ENCODE assay signal across 27 mouse cellular contexts in the genomic region with DNA sequence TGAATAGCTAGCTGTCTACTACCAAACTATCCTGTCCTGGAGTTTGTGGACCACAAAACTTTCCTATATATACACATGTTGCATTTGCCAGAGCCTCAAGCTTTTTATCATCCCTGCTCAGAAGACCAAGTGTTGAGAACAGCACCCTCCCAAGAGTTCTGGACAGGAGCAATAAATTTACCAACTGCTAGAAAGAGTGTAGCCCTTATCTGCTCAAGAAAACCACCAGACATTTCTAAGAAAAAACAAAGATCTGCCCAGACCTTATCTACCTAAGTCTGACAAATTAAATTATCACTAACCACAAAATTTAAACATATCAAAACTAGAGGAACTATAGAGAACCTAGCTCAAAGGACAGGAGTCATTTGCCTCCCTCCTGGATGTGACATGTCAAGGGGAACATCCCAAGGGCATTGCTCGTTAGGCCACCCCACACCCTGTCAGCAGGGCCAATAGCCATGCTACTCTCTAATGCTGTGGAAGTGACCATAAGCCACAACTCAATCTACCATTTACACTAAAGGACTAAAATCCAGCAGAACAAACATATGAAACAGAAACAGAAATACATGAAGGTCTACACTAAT.
DNase-seq lines count a peak whose midpoint lies in the region; ATAC-seq and TF ChIP-seq lines count a peak whose summit lies in the region.
"Had no signal": no experiment of that assay in that cellular context is flagged by ENCODE, and none has a peak within 500 bp of the region (broad histone marks: within the 10 kb centered on the region; RNA-seq: fewer than 3 reads in every experiment).

No protein-coding gene starts in this region.

- H3K9me3 ChIP-seq in G1E (replicated peaks), result no peaks in the 10 kb centered on the region
- no peaks in the 10 kb centered on the region for H3K9me3 ChIP-seq in liver, embryonic 12.5 days (replicated peaks)
- H3K9me3 ChIP-seq: embryonic facial prominence, embryonic 15.5 days; forebrain, embryonic 10.5 days; heart, embryonic 15.5 days; limb, embryonic 12.5 days; megakaryocyte, embryonic 14.5 days; stomach, embryonic 15.5 days had no signal

- peak; percentile 91 for ATAC-seq in G1E (ENCODE audit: extremely low read depth, insufficient number of reproducible peaks, low FRiP score, poor library complexity, severe bottlenecking)
- ATAC-seq in liver, embryonic 12.5 days, result peak; percentile 90
- peak; percentile 85 for ATAC-seq in megakaryocyte progenitor cell, adult 5-6 weeks (replicated peaks; ENCODE audit: poor library complexity)
- ATAC-seq: CD4-positive, CD25-positive, alpha-beta regulatory T cell, adult 4 months; midbrain, embryonic 16.5 days had no signal

- H3K27me3 ChIP-seq in G1E (ENCODE audit: insufficient read depth, low read length), result no peaks in the 10 kb centered on the region
- no peaks in the 10 kb centered on the region for H3K27me3 ChIP-seq in liver, embryonic 12.5 days (replicated peaks)
- H3K27me3 ChIP-seq: embryonic facial prominence, embryonic 15.5 days; heart, embryonic 15.5 days; limb, embryonic 12.5 days; megakaryocyte, embryonic 14.5 days; stomach, embryonic 15.5 days had no signal

- H3K36me3 ChIP-seq in G1E (replicated peaks), result peaks cover 9% of the 10 kb centered on the region
- H3K36me3 ChIP-seq in liver, embryonic 12.5 days, result no peaks in the 10 kb centered on the region
- H3K36me3 ChIP-seq: embryonic facial prominence, embryonic 15.5 days; forebrain, embryonic 10.5 days; heart, embryonic 15.5 days; limb, embryonic 12.5 days; stomach, embryonic 15.5 days had no signal

- no peak for TF ChIP-seq CTCF in G1E (IDR thresholded peaks at IDR 0.05; ENCODE audit: low read depth, low read length)

- peaks cover 64% of the 10 kb centered on the region for H3K4me1 ChIP-seq in G1E (ENCODE audit: insufficient read depth, low read depth, low read length)
- H3K4me1 ChIP-seq in liver, embryonic 12.5 days, result peaks cover 62% of the 10 kb centered on the region
- H3K4me1 ChIP-seq: embryonic facial prominence, embryonic 15.5 days; stomach, embryonic 15.5 days had no signal

- H3K9ac ChIP-seq in liver, embryonic 12.5 days, result peak overlapping the region; percentile 17; the same call in 1 of the 2 replicates
- H3K9ac ChIP-seq: embryonic facial prominence, embryonic 15.5 days; heart, embryonic 15.5 days; hindbrain, embryonic 14.5 days; limb, embryonic 12.5 days; stomach, embryonic 15.5 days had no signal

- WGBS in liver, embryonic 12.5 days (ENCODE audit: insufficient replicate concordance), result 17% methylated on average over 1 of the region's 1 CpGs

- peak overlapping the region; percentile 85 for H3K27ac ChIP-seq in liver, embryonic 12.5 days
- H3K27ac ChIP-seq: embryonic facial prominence, embryonic 15.5 days; forebrain, embryonic 10.5 days; heart, embryonic 15.5 days; hindbrain, embryonic 14.5 days; kidney, postnatal 0 days; limb, embryonic 12.5 days; stomach, embryonic 15.5 days had no signal

- peak; percentile 9 for DNase-seq in G1E (ENCODE audit: low spot score)
- DNase-seq in c-Kit-positive CD71-positive TER-119-positive erythroid progenitor cells, embryonic 14.5 days (ENCODE audit: low spot score), result peak; percentile 61
- DNase-seq in yolk sac, embryonic 10.5 days (ENCODE audit: low spot score), result no peak
- DNase-seq in kidney, postnatal 14 days, result no peak
- DNase-seq in thymus, postnatal 0 days (ENCODE audit: low spot score), result no peak
- DNase-seq: adrenal gland, adult 2 months; cerebellum, adult 8-10 months; cerebellum, postnatal 36 days; gastrocnemius, postnatal 25 days; heart, postnatal 4 days; kidney, adult 2 months; lung, adult 2 months; lung, postnatal 14 days; right cerebral cortex, adult 18-20 months; thymus, postnatal 36 days had no signal

- no peak overlapping the region for H3K4me3 ChIP-seq in G1E (ENCODE audit: low read depth, low read length)
- no peak overlapping the region for H3K4me3 ChIP-seq in liver, embryonic 12.5 days
- H3K4me3 ChIP-seq: embryonic facial prominence, embryonic 15.5 days; forebrain, embryonic 10.5 days; heart, embryonic 15.5 days; limb, embryonic 12.5 days; stomach, embryonic 15.5 days had no signal

- peak overlapping the region; percentile 44 for H3K4me2 ChIP-seq in liver, embryonic 12.5 days
- H3K4me2 ChIP-seq: embryonic facial prominence, embryonic 15.5 days; heart, embryonic 15.5 days; hindbrain, embryonic 14.5 days; limb, embryonic 12.5 days; stomach, embryonic 15.5 days had no signal

Comparison
In these comparisons a context has a peak if more than half of its experiments do, and no peak if none do; other contexts are left out.
1. DNase-seq: peak in G1E (single experiment) and c-Kit-positive CD71-positive TER-119-positive erythroid progenitor cells, embryonic 14.5 days (single experiment); none in yolk sac, embryonic 10.5 days (single experiment), kidney, postnatal 14 days (single experiment) and thymus, postnatal 0 days (single experiment).
2. Peak in every context shown above with its lines, with median percentiles within 50 percentile points of each other: ATAC-seq.